Mouse (Mus musculus) heart, embryonic 16.5 days (tissue): ENCODE results near the gene Gm10228. TPM values are rescaled to one million over a fixed set of nuclear protein-coding genes. Genes with fewer than 3 reads are reported as not detected.

Experiments used
- polyA plus RNA-seq: library from polyadenylated mRNA; unstranded; fragments of >200 nt; fragmentation: Nextera tagmentation; extraction: Ambion mirVana; gene quantifications from 2 replicates; pipeline ENCODE4 v1.2.1, GENCODE M21; 2015

Gene Gm10228
- polyA plus RNA-seq, 1 experiment from 2014 or later = not detected

Other genes with a start within 250 kb of the Gm10228 start
- gene Gm20741, start 229.3 kb downstream of the Gm10228 start, polyA plus RNA-seq = not detected in 2 replicates
- gene Krtap15, start 221.3 kb downstream of the Gm10228 start, polyA plus RNA-seq = not detected in 2 replicates
- gene Krtap14, start 215.3 kb downstream of the Gm10228 start, polyA plus RNA-seq = not detected in 2 replicates
- gene Krtap19-1, start 172.1 kb downstream of the Gm10228 start, polyA plus RNA-seq = not detected in 2 replicates
- gene Krtap19-2, start 167.2 kb downstream of the Gm10228 start, polyA plus RNA-seq = not detected in 2 replicates
- gene Krtap19-3, start 163.4 kb downstream of the Gm10228 start, polyA plus RNA-seq = not detected in 2 replicates
- gene Krtap19-4, start 156.4 kb downstream of the Gm10228 start, polyA plus RNA-seq = not detected in 2 replicates
- not detected in 2 replicates for gene Krtap19-5, start 145.0 kb downstream of the Gm10228 start, polyA plus RNA-seq
- not detected in 2 replicates for gene Krtap19-9b, start 109.2 kb downstream of the Gm10228 start, polyA plus RNA-seq
- not detected in 2 replicates for gene Krtap16-3, start 78.6 kb downstream of the Gm10228 start, polyA plus RNA-seq
- not detected in 2 replicates for gene Krtap22-2, start 30.7 kb downstream of the Gm10228 start, polyA plus RNA-seq
- not detected in 2 replicates for gene Gm10229, start 26.2 kb downstream of the Gm10228 start, polyA plus RNA-seq
- not detected in 2 replicates for gene Krtap6-1, start 9.8 kb downstream of the Gm10228 start, polyA plus RNA-seq
- gene Krtap6-5, start 6.4 kb upstream of the Gm10228 start, polyA plus RNA-seq = not detected in 2 replicates
- not detected in 2 replicates for gene 1110025L11Rik, start 22.5 kb upstream of the Gm10228 start, polyA plus RNA-seq
- gene Krtap6-3, start 42.5 kb upstream of the Gm10228 start, polyA plus RNA-seq = not detected in 2 replicates
- gene Gm6358, start 99.4 kb upstream of the Gm10228 start, polyA plus RNA-seq = not detected in 2 replicates
- not detected in 2 replicates for gene Gm10061, start 109.6 kb upstream of the Gm10228 start, polyA plus RNA-seq
- gene Gm9789, start 116.5 kb upstream of the Gm10228 start, polyA plus RNA-seq = not detected in 2 replicates
- gene Gm7735, start 128.0 kb upstream of the Gm10228 start, polyA plus RNA-seq = not detected in 2 replicates
- gene 1110057P08Rik, start 133.3 kb upstream of the Gm10228 start, polyA plus RNA-seq = not detected in 2 replicates
- gene Krtap20-2, start 164.4 kb upstream of the Gm10228 start, polyA plus RNA-seq = not detected in 2 replicates